Mouse (Mus musculus) myocyte (in vitro differentiated cells): Measurements from ENCODE around the gene Serpinh1. TPM values are rescaled to one million over a fixed set of nuclear protein-coding genes. Genes with fewer than 3 reads are reported as not detected.
A peak's percentile ranks its signal among the peaks of the same experiment; 100 is the strongest.

ENCODE experiments used
- H3K27me3 ChIP-seq: one replicate; pipeline ENCODE4 v1.6.1; 2011; ENCODE audit not compliant: control insufficient read depth, insufficient read depth, insufficient read length
- H3K36me3 ChIP-seq: one replicate; pipeline ENCODE4 v1.6.1; 2011; ENCODE audit not compliant: control insufficient read depth, insufficient read depth
- H3K4me2 ChIP-seq: one replicate; pipeline ENCODE4 v1.6.1; 2011; ENCODE audit warnings: low read depth, control low read depth
- H3K4me3 ChIP-seq: one replicate; pipeline ENCODE4 v1.5.1; 2011; ENCODE audit warnings: mild to moderate bottlenecking, control low read depth, moderate library complexity
- H3K79me2 ChIP-seq: one replicate; pipeline ENCODE4 v1.6.1; 2011; ENCODE audit not compliant: control insufficient read depth, insufficient read depth
- H3ac ChIP-seq: one replicate; pipeline ENCODE4 v1.6.1; 2011; ENCODE audit not compliant: control insufficient read depth, insufficient read length
- CEBPB ChIP-seq: IDR thresholded peaks from 2 replicates; pipeline ENCODE4 v1.6.1; 2011; ENCODE audit warnings: mild to moderate bottlenecking, moderate library complexity; ENCODE audit not compliant: poor library complexity, insufficient read depth, severe bottlenecking
- E2F4 ChIP-seq: IDR thresholded peaks from one replicate; pipeline ENCODE4 v1.6.1; 2011; ENCODE audit warnings: mild to moderate bottlenecking, control low read depth, moderate library complexity; ENCODE audit not compliant: insufficient read depth
- MAX ChIP-seq: IDR thresholded peaks from one replicate; pipeline ENCODE4 v1.6.1; 2011; ENCODE audit warnings: low read depth, mild to moderate bottlenecking, control low read depth
- MYOD1 ChIP-seq, 3 experiments: IDR thresholded peaks; one replicate each; pipeline ENCODE4 v1.6.1; 2011; ENCODE audit warnings: control low read depth in 2 of 3, low read depth in 2 of 3, mild to moderate bottlenecking in 2 of 3, moderate library complexity in 1 of 3; ENCODE audit not compliant: insufficient read length in 2 of 3, control insufficient read depth in 1 of 3
- MYOG ChIP-seq, 3 experiments: IDR thresholded peaks; one replicate each; pipeline ENCODE4 v1.6.1; 2011; ENCODE audit warnings: control low read depth in 2 of 3, low read depth in 2 of 3, mild to moderate bottlenecking in 2 of 3; ENCODE audit not compliant: insufficient read length in 2 of 3, control insufficient read depth in 1 of 3, insufficient read depth in 1 of 3
- POLR2A ChIP-seq: IDR thresholded peaks from one replicate; pipeline ENCODE4 v1.6.1; 2011; ENCODE audit warnings: low read depth, mild to moderate bottlenecking, control low read depth, moderate library complexity; ENCODE audit not compliant: insufficient read length
- POLR2AphosphoS2 ChIP-seq: IDR thresholded peaks from one replicate; pipeline ENCODE4 v1.6.1; 2011; ENCODE audit warnings: low read depth, control low read depth; ENCODE audit not compliant: insufficient read length
- REST ChIP-seq: IDR thresholded peaks from one replicate; pipeline ENCODE4 v1.6.1; 2011; ENCODE audit warnings: mild to moderate bottlenecking, control low read depth, moderate library complexity; ENCODE audit not compliant: insufficient read depth, insufficient read length
- SRF ChIP-seq: IDR thresholded peaks from one replicate; pipeline ENCODE4 v1.6.1; 2011; ENCODE audit warnings: low read depth; ENCODE audit not compliant: control insufficient read depth, insufficient read length
- TCF12 ChIP-seq: IDR thresholded peaks from one replicate; pipeline ENCODE4 v1.6.1; 2011; ENCODE audit warnings: mild to moderate bottlenecking, control low read depth; ENCODE audit not compliant: poor library complexity, insufficient read depth, severe bottlenecking
- TCF3 ChIP-seq: IDR thresholded peaks from one replicate; pipeline ENCODE4 v1.6.1; 2011; ENCODE audit warnings: low read depth, control low read depth; ENCODE audit not compliant: insufficient read length
- USF1 ChIP-seq: IDR thresholded peaks from one replicate; pipeline ENCODE4 v1.6.1; 2011; ENCODE audit warnings: low read depth, mild to moderate bottlenecking, control low read depth, moderate library complexity
- polyA plus RNA-seq: library from polyadenylated mRNA; unstranded; fragments of >200 nt; fragmentation: generic; extraction: Trizol; gene quantifications from one replicate; pipeline ENCODE4 v1.2.1, GENCODE M21; 2012; ENCODE audit warnings: missing spikeins

The Serpinh1 gene
- polyA plus RNA-seq, 1 experiment, result 1,713 TPM

DNA sequence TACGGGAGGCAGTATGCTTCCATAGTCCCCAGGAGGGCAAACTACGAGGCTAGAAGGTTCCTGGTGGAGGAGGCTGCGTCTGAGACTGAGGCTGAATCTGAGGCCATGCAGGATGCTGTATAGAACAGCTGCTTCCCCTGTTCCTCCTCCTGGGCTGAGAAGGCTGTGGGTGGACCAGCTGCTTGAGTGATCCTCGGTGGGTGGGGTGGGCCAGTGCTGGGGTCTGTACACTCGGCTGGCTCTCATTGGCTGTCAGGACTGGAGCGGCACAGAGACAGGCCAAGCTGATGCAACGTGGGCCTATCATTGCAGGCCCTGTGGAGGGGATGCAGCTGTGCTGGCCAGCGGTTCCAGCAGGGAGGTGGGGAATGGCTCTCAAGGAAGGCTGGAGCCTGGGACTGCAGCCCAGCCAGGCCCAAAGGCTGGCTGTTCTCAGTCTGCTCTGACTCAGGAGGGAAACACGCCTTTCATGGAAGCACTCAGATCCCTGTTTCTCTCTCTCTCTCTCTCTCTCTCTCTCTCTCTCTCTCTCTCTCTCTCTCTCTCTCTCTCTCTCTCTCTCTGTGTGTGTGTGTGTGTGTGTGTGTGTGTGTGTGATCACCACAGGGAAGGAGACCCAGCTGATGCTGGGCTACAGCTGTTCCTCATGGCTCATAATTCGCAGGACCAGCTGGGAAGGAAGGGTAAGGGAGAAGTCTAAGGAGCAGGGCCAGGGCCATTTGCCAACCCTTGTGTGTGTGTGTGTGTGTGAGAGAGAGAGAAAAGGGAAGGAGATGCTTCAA is 7.2 kb upstream of the Serpinh1 start:
- Histone ChIP-seq H3K4me2 (peak overlapping the region; percentile 76), H3ac (no peak overlapping the region), H3K27me3 (no peaks in the 10 kb centered on the region), H3K4me3 (no peak overlapping the region), H3K36me3 (no peaks in the 10 kb centered on the region), H3K79me2 (no peaks in the 10 kb centered on the region)
- TF ChIP-seq SRF (no peak), TCF3 (peak; percentile 78), CEBPB (peak; percentile 81), TCF12 (peak; percentile 66), MYOG (IDR thresholded peaks at IDR 0.05; ENCODE audit: control insufficient read depth in 1 of 3, insufficient read depth in 1 of 3, insufficient read length in 2 of 3, low read depth in 2 of 3) (peak; percentile 75 to 97 (median 91)), POLR2AphosphoS2 (peak; percentile 84), MAX (no peak), POLR2A (peak; percentile 84), USF1 (no peak), MYOD1 (IDR thresholded peaks at IDR 0.05; ENCODE audit: control insufficient read depth in 1 of 3, insufficient read length in 2 of 3, low read depth in 2 of 3) (peak; percentile 46 to 90 (median 88))

DNA sequence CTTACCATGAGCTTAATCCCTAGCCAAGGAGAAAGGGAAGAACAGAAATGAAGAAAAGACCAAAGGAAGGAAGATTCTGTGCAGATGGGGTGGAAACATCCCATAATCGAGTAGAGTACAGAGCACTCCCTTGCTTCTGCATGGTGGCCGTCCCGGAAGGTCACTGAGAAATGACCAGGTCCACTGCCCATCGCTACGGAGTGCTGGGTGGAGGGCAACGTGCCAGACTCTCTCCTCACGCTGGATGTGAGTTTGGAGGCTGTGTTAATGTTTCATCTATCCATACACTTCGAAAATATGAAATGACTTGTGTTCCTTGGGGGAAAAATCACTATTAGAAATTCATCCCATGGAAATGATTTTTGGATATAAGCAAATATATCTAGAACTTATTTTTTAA is 5.3 kb upstream of the Serpinh1 start:
- H3K4me3 ChIP-seq, result no peak overlapping the region
- TF ChIP-seq CEBPB (no peak), E2F4 (no peak), REST (no peak), TCF3 (no peak)
- H3K36me3 ChIP-seq, result no peaks in the 10 kb centered on the region
- H3K4me2 ChIP-seq, result no peak overlapping the region
- H3K79me2 ChIP-seq, result no peaks in the 10 kb centered on the region
- no peaks in the 10 kb centered on the region for H3K27me3 ChIP-seq
- H3ac ChIP-seq, result no peak overlapping the region

DNA sequence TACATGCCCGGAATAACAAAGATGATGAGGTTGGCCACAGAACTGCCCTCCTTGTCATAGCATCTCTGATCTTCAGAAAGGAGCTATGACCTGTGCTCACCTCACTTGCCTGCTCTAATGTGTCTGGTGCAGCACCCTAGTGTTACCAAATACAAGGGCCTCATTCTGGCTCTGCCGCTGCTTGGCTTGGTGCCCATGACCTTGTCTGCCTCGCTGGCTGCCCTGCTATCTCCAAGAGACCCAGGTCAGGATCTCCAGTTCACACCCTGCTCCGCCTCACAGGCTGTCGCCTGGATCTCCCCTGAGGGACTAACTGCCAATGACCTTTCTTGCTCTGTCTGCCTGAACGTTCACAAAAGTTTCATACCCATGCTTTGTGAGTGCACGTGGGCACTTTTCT is 4.2 kb upstream of the Serpinh1 start:
- H3K79me2 ChIP-seq, result peaks cover 7% of the 10 kb centered on the region
- H3ac ChIP-seq, result no peak overlapping the region
- no peak for TF ChIP-seq TCF12
- TF ChIP-seq MAX, result no peak
- no peak overlapping the region for H3K4me3 ChIP-seq
- H3K36me3 ChIP-seq, result no peaks in the 10 kb centered on the region
- no peaks in the 10 kb centered on the region for H3K27me3 ChIP-seq
- peak overlapping the region; percentile 100 for H3K4me2 ChIP-seq

DNA sequence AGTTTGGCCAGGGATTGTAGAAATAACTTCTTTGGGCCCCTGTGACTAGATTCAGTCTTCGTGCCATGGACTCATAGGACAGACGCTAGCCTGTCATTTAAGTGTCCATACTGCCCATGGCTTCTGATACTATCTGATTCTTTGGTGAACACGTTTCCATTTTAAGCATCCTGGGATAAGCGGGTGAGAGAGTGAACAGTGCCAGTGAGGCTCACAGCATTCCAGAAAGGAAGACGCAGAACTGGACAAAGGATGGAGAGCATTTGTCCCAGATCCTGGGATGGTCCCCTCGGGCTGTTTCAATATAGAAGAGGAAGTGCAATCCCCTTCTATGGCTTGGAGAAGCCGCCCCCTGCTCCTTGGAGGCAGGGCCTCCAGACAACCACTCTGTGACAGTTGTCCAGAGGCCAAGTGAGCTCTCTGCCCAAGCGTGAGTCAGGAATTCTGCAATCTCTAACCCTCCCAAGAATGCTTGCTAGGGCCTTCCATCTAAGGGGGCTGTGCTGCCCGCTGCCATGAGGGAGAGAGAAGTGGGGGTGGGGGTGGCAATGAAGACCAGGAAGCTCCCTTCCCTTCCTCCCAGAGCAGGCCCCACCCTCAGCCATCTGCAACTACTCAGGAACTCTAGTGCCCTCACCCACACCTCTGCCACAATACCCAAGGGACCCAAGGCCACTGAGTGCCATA is 3.3 kb upstream of the Serpinh1 start:
- TF ChIP-seq SRF (peak; percentile 23), POLR2A (no peak), POLR2AphosphoS2 (no peak), MYOG (IDR thresholded peaks at IDR 0.05; ENCODE audit: control insufficient read depth in 1 of 3, insufficient read depth in 1 of 3, insufficient read length in 2 of 3, low read depth in 2 of 3) (peak in 1 of 3 experiments; percentile 62), TCF3 (no peak), MYOD1 (IDR thresholded peaks at IDR 0.05; ENCODE audit: control insufficient read depth in 1 of 3, insufficient read length in 2 of 3, low read depth in 2 of 3) (no peak), TCF12 (no peak), REST (no peak), CEBPB (peak; percentile 67), MAX (no peak)
- H3K4me2 ChIP-seq, result peak overlapping the region; percentile 100
- peaks cover 15% of the 10 kb centered on the region for H3K79me2 ChIP-seq
- H3K36me3 ChIP-seq, result no peaks in the 10 kb centered on the region
- H3K4me3 ChIP-seq, result peak overlapping the region; percentile 28
- no peaks in the 10 kb centered on the region for H3K27me3 ChIP-seq
- H3ac ChIP-seq, result peak overlapping the region; percentile 15

DNA sequence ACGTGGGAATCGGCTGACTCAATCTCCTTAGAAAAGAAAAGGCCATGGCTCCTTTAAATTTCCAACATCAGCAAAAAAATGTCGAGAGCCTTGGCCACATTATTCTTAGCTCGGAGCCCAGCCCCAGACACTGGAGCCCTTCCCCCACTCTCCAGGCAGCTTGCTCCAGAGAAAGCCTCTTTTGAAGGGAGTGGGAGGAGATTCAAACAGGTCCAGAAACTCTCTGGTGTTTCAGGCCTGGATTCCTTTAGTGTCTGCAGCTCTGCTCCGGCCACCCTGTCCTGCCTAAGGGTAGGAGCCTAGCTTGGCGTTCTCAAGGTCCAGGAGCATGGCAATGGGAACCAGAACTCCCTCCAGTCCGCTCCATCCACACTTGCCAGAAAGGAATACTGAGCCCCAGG is 2.7 kb upstream of the Serpinh1 start:
- Histone ChIP-seq H3K4me2 (peak overlapping the region; percentile 100), H3K27me3 (no peaks in the 10 kb centered on the region), H3K4me3 (peak overlapping the region; percentile 28), H3K36me3 (peaks cover 3% of the 10 kb centered on the region), H3ac (peak overlapping the region; percentile 15), H3K79me2 (peaks cover 22% of the 10 kb centered on the region)
- TF ChIP-seq MAX (no peak), REST (no peak), MYOG (IDR thresholded peaks at IDR 0.05; ENCODE audit: control insufficient read depth in 1 of 3, insufficient read depth in 1 of 3, insufficient read length in 2 of 3, low read depth in 2 of 3) (no peak), TCF12 (no peak), SRF (no peak), CEBPB (no peak), POLR2A (peak; percentile 56), POLR2AphosphoS2 (peak; percentile 61), TCF3 (no peak), E2F4 (no peak), USF1 (no peak), MYOD1 (IDR thresholded peaks at IDR 0.05; ENCODE audit: control insufficient read depth in 1 of 3, insufficient read length in 2 of 3, low read depth in 2 of 3) (no peak)
